Mouse (Mus musculus): ENCODE results near the gene Atp11b. TPM values are rescaled to one million over a fixed set of nuclear protein-coding genes. Genes with fewer than 3 reads are reported as not detected.

Atp11b gene
- polyA plus RNA-seq, 1 experiment from 2014 or later = 31.2 TPM

Other genes starting within 250 kb of the Atp11b start
- gene Dcun1d1, start 183.3 kb downstream of the Atp11b start, polyA plus RNA-seq (2015; fragmentation: Nextera tagmentation; extraction: Ambion mirVana) = 100 and 101 TPM in 2 replicates
- 39.4 and 47.9 TPM in 2 replicates for gene Mccc1, start 246.6 kb downstream of the Atp11b start, polyA plus RNA-seq (2015; fragmentation: Nextera tagmentation; extraction: Ambion mirVana)

Data from embryonic facial prominence, embryonic 13.5 days (tissue).